Mouse (Mus musculus): ENCODE results near the gene Gm14685.
"Not testable (repeated sequence)": the region's sequence is repeated elsewhere in the genome, so short reads cannot be mapped to it uniquely, and the experiment has no call there.

The Gm14685 gene

DNA sequence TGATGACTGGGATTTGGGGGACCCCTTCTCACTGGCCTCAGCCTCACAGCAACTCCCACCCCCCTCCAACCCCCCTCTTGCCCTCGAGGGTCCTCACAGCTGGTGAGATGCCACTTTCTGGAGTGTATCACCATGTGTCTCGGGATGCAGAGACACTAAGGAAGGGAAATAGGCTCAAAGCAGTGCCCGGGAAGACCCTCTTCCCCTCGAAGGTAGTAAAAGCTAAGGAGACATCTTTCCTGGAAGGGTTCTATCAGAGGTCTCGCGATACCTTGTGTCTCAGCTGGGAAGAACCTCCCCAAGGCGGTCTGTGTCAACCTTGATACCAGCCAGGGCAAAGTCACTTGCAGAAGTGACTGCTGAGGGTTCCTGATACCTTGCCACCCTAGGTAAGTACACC lies at the start of gene Gm14685:
Gm14685 (plus strand) TSS at position 301 of the 400 bp plus-strand sequence.
- DNase-seq (ENCODE audit: low read depth): not testable (repeated sequence)

DNA sequence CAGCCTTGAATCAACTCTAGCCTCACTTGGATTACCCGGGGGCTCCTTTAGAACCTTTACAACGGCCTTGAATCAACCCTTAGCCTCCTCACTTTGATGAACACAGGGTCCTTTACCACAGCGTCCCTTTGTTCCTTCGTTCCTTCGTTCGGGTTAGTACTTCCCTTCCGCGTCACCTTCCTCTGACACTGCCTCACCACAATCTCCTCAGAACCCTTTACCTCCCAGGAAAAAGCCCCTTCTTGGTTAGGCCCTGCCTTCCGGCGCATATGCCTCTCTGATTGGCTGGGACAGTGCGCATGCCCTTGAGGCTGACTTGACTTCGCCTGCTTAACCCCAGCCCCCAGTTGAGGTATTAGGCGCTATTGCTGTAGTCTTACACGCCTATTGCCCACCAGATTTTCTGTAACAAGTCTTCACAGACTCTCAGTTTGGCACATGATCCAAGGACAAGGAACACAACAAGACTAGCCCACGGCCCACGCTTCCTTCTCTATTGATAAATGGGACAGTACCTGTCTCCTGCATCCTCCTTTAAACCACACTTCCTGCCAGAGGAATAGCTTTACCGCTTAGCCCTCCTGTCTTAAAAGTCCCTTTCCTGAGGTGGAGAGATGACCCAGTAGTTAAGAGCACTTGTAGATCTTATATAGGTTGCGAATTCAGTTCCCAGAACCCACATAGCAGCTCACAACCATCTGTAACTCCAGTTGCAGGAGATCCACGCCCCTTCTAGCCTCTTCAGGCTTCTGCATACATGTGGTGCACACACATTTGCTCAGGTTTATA lies 34.4 kb upstream of the Gm14685 start, which contains the start of gene Xlr4a:
Xlr4a (minus strand) TSS at position 212 of the 789 bp plus-strand sequence.
- DNase-seq (ENCODE audit: low read depth): not testable (repeated sequence)

DNA sequence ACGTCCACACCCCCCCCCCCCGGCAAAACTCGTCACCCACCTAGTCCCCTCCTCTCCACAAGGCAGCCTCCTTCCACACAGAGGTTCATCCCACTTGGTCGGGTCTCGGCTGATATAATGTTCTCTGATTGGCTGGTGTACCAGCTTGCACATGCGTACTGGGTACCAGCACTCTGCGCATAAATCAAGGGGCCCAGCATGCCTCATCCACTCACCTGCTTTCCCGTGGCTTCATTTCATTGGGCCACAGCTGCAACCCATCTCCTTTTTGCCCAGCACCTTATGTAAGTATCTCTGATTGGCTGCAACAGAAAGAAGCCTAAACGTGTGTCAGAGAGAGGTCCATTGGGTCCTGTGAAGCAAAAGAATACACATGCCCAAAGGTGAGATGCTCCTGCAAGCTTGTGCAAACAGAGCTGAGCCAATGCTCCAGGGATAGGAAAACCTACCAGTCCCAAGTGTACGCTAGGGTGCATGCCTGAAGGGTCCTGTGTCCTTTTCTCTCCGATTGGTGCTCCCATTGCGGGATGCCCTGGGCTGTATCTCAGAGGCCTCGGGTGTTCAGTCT lies 19.8 kb upstream of the Gm14685 start, which contains the start of gene Xlr3a:
Xlr3a (minus strand) TSS at position 155 of the 568 bp plus-strand sequence.
- DNase-seq (ENCODE audit: low read depth): not testable (repeated sequence)

DNA sequence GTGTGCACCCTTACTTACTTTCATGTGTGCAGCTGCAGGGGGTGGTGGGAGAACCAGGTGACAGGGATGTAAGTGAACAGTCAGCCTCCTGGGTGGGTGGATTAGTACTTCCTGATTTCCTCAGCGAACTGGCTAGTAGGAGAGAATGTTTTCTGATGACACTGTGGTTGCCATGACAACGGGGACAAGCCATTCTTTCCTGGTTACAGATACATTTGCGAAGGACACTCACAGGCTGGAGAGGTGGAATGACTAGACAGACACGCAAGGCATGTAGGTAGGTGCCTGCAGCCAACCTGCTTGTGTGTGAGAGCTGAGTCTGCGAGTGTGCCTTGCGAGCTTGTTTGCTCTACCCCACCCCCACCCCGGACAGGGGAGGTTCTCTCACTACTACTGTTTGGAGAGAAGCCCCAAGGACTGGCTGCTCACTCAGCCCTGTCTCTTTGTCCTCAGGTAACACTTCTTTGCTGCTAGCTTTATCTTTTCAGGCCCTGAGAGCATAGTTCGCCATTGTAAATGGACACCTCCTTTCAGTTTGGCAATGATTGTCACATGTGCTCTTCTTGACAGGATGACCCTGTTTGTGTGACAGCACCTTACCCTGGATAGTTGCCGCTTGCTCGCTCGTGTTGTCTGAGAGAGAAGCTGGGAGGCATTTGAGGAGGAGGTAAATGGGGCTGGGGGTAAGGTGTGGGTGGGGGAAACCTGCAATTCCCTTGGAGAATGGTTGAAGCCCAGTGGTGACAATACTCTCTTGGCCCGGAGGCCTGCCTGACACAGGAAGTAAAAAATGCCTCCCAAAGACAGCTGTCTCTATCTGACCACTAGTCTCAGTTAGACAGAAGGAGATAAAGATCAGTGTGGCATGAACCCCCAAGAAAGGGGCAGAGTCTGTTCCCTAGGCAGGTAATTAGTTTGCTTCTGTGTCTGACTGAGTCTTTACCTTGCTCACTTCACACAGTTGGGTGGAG lies 6.3 kb downstream of the Gm14685 start:
- not testable (repeated sequence) for DNase-seq (ENCODE audit: low read depth)

GRCm38 (mm10) chrX:73143218-73143618 lies 26.4 kb downstream of the Gm14685 start:
- not testable (repeated sequence) for DNase-seq (ENCODE audit: low read depth)

GRCm38 (mm10) chrX:73148496-73148895 lies 31.6 kb downstream of the Gm14685 start, which contains the start of gene Xlr5b:
Gene Xlr5b, plus strand, starts transcription at chrX:73148796.
- not testable (repeated sequence) for DNase-seq (ENCODE audit: low read depth)

DNA sequence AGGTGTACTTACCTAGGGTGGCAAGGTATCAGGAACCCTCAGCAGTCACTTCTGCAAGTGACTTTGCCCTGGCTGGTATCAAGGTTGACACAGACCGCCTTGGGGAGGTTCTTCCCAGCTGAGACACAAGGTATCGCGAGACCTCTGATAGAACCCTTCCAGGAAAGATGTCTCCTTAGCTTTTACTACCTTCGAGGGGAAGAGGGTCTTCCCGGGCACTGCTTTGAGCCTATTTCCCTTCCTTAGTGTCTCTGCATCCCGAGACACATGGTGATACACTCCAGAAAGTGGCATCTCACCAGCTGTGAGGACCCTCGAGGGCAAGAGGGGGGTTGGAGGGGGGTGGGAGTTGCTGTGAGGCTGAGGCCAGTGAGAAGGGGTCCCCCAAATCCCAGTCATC lies 32.5 kb downstream of the Gm14685 start, which contains the start of gene DXBay18:
DXBay18 (minus strand) TSS at position 101 of the 400 bp plus-strand sequence.
- DNase-seq (ENCODE audit: low read depth): not testable (repeated sequence)

- not testable (repeated sequence) for DNase-seq (ENCODE audit: low read depth)
Observed at GRCm38 (mm10) chrX:73176889-73177288, 60.0 kb downstream of the Gm14685 start, which contains the start of gene Spin2d. Gene Spin2d, minus strand, starts transcription at chrX:73176989.

Measured in 416B (cell line).